Mouse (Mus musculus): ENCODE results near the gene Trim5.
"Not testable (repeated sequence)": the region's sequence is repeated elsewhere in the genome, so short reads cannot be mapped to it uniquely, and the experiment has no call there.

Trim5 gene

GRCm38 (mm10) chr7:104287576-104288443 lies at the start of gene Trim5:
Trim5 (minus strand) TSS chr7:104288094.
- H3K36me3 ChIP-seq (ENCODE audit: insufficient read depth, low read length); H3K4me1 ChIP-seq (replicated peaks; ENCODE audit: low read depth, low read length); H3K9me3 ChIP-seq (ENCODE audit: low read length); H3K4me3 ChIP-seq (replicated peaks; ENCODE audit: low read length); H3K27me3 ChIP-seq (ENCODE audit: insufficient read depth, low read length): not testable (repeated sequence)

- not testable (repeated sequence) for H3K4me3 ChIP-seq (replicated peaks; ENCODE audit: low read length); H3K27me3 ChIP-seq (ENCODE audit: insufficient read depth, low read length); H3K9me3 ChIP-seq (ENCODE audit: low read length); H3K36me3 ChIP-seq (ENCODE audit: insufficient read depth, low read length); H3K4me1 ChIP-seq (replicated peaks; ENCODE audit: low read depth, low read length)
Observed at GRCm38 (mm10) chr7:104335547-104335946, 47.7 kb upstream of the Trim5 start.

- not testable (repeated sequence) for H3K4me3 ChIP-seq (replicated peaks; ENCODE audit: low read length); H3K27me3 ChIP-seq (ENCODE audit: insufficient read depth, low read length); H3K4me1 ChIP-seq (replicated peaks; ENCODE audit: low read depth, low read length); H3K9me3 ChIP-seq (ENCODE audit: low read length); H3K36me3 ChIP-seq (ENCODE audit: insufficient read depth, low read length)
Observed at GRCm38 (mm10) chr7:104329171-104329570, 41.3 kb upstream of the Trim5 start, which contains the start of gene Trim34b. Trim34b (plus strand) TSS chr7:104329471.

GRCm38 (mm10) chr7:104322028-104322427 lies 34.1 kb upstream of the Trim5 start:
- Histone ChIP-seq H3K36me3 (ENCODE audit: insufficient read depth, low read length) (no peaks in the 10 kb centered on the region), H3K4me3 (replicated peaks; ENCODE audit: low read length) (no peak overlapping the region), H3K9me3 (ENCODE audit: low read length) (no peaks in the 10 kb centered on the region), H3K27me3 (ENCODE audit: insufficient read depth, low read length) (no peaks in the 10 kb centered on the region), H3K4me1 (replicated peaks; ENCODE audit: low read depth, low read length) (no peaks in the 10 kb centered on the region)
- TF ChIP-seq POU5F1 (IDR thresholded peaks at IDR 0.05; ENCODE audit: borderline replicate concordance, low read length): no peak
- TF ChIP-seq CTCF (conservative IDR thresholded peaks at IDR 0.05; ENCODE audit: low read length): no peak
- TF ChIP-seq NANOG (IDR thresholded peaks at IDR 0.05; ENCODE audit: borderline replicate concordance, low read length): no peak

- H3K27me3 ChIP-seq (ENCODE audit: insufficient read depth, low read length); H3K36me3 ChIP-seq (ENCODE audit: insufficient read depth, low read length); H3K4me3 ChIP-seq (replicated peaks; ENCODE audit: low read length); H3K4me1 ChIP-seq (replicated peaks; ENCODE audit: low read depth, low read length); H3K9me3 ChIP-seq (ENCODE audit: low read length): not testable (repeated sequence)
Observed at GRCm38 (mm10) chr7:104315369-104316080, 27.6 kb upstream of the Trim5 start, which contains the start of gene Trim12a. Trim12a (minus strand) TSS chr7:104315466.

- no peaks in the 10 kb centered on the region for H3K9me3 ChIP-seq (ENCODE audit: low read length)
- H3K36me3 ChIP-seq (ENCODE audit: insufficient read depth, low read length): no peaks in the 10 kb centered on the region
- TF ChIP-seq NANOG (IDR thresholded peaks at IDR 0.05; ENCODE audit: borderline replicate concordance, low read length): no peak
- TF ChIP-seq CTCF (conservative IDR thresholded peaks at IDR 0.05; ENCODE audit: low read length): no peak
- no peak for TF ChIP-seq POU5F1 (IDR thresholded peaks at IDR 0.05; ENCODE audit: borderline replicate concordance, low read length)
- no peaks in the 10 kb centered on the region for H3K27me3 ChIP-seq (ENCODE audit: insufficient read depth, low read length)
- H3K4me1 ChIP-seq (replicated peaks; ENCODE audit: low read depth, low read length): no peaks in the 10 kb centered on the region
- no peak overlapping the region for H3K4me3 ChIP-seq (replicated peaks; ENCODE audit: low read length)
Observed at GRCm38 (mm10) chr7:104314796-104315353, 27.0 kb upstream of the Trim5 start.

GRCm38 (mm10) chr7:104291638-104292400 lies 3.9 kb upstream of the Trim5 start:
- no peaks in the 10 kb centered on the region for H3K36me3 ChIP-seq (ENCODE audit: insufficient read depth, low read length)
- no peaks in the 10 kb centered on the region for H3K9me3 ChIP-seq (ENCODE audit: low read length)
- no peaks in the 10 kb centered on the region for H3K27me3 ChIP-seq (ENCODE audit: insufficient read depth, low read length)
- TF ChIP-seq NANOG (IDR thresholded peaks at IDR 0.05; ENCODE audit: borderline replicate concordance, low read length) (no peak), POU5F1 (IDR thresholded peaks at IDR 0.05; ENCODE audit: borderline replicate concordance, low read length) (no peak), CTCF (conservative IDR thresholded peaks at IDR 0.05; ENCODE audit: low read length) (no peak)
- no peak overlapping the region for H3K4me3 ChIP-seq (replicated peaks; ENCODE audit: low read length)
- no peaks in the 10 kb centered on the region for H3K4me1 ChIP-seq (replicated peaks; ENCODE audit: low read depth, low read length)

GRCm38 (mm10) chr7:104290641-104291040 lies 2.7 kb upstream of the Trim5 start:
- no peak for TF ChIP-seq NANOG (IDR thresholded peaks at IDR 0.05; ENCODE audit: borderline replicate concordance, low read length)
- no peaks in the 10 kb centered on the region for H3K27me3 ChIP-seq (ENCODE audit: insufficient read depth, low read length)
- H3K36me3 ChIP-seq (ENCODE audit: insufficient read depth, low read length): no peaks in the 10 kb centered on the region
- no peaks in the 10 kb centered on the region for H3K4me1 ChIP-seq (replicated peaks; ENCODE audit: low read depth, low read length)
- H3K9me3 ChIP-seq (ENCODE audit: low read length): no peaks in the 10 kb centered on the region
- H3K4me3 ChIP-seq (replicated peaks; ENCODE audit: low read length): no peak overlapping the region

- not testable (repeated sequence) for H3K27me3 ChIP-seq (ENCODE audit: insufficient read depth, low read length); H3K4me3 ChIP-seq (replicated peaks; ENCODE audit: low read length); H3K4me1 ChIP-seq (replicated peaks; ENCODE audit: low read depth, low read length); H3K9me3 ChIP-seq (ENCODE audit: low read length); H3K36me3 ChIP-seq (ENCODE audit: insufficient read depth, low read length)
Observed at GRCm38 (mm10) chr7:104279361-104279760, 8.5 kb downstream of the Trim5 start.

- not testable (repeated sequence) for H3K9me3 ChIP-seq (ENCODE audit: low read length); H3K4me3 ChIP-seq (replicated peaks; ENCODE audit: low read length); H3K27me3 ChIP-seq (ENCODE audit: insufficient read depth, low read length); H3K36me3 ChIP-seq (ENCODE audit: insufficient read depth, low read length); H3K4me1 ChIP-seq (replicated peaks; ENCODE audit: low read depth, low read length)
Observed at GRCm38 (mm10) chr7:104265335-104265734, 22.6 kb downstream of the Trim5 start.

- not testable (repeated sequence) for H3K4me1 ChIP-seq (replicated peaks; ENCODE audit: low read depth, low read length); H3K4me3 ChIP-seq (replicated peaks; ENCODE audit: low read length); H3K9me3 ChIP-seq (ENCODE audit: low read length); H3K36me3 ChIP-seq (ENCODE audit: insufficient read depth, low read length); H3K27me3 ChIP-seq (ENCODE audit: insufficient read depth, low read length)
Observed at GRCm38 (mm10) chr7:104260380-104260779, 27.5 kb downstream of the Trim5 start.
